19 mouse cellular contexts compared by ENCODE assay signal in the genomic region with DNA sequence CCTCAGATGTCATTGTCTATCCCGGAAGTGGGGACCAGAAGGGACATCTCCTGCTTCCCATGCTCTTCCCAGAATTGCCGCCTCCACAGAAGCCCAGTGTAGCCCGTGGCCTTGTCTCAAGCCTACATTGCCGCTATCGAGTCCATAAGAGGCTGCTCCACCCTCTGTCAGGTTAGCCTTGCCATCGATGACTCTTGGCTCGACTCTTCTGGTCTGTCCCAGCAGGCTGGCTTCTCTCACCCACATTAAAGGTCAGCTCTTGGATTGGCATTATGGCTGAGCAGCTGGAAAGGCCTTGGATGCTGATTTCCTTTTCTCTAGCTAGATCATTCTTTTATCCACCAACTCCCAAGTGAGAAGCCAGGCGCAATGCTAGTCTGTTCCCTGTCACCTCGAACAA.
DNase-seq lines count a peak whose midpoint lies in the region; ATAC-seq lines count a peak whose summit lies in the region.
"Had no signal": no experiment of that assay in that cellular context is flagged by ENCODE, and none has a peak within 500 bp of the region (broad histone marks: within the 10 kb centered on the region; RNA-seq: fewer than 3 reads in every experiment).

No protein-coding gene starts in this region.

- H3K4me1 ChIP-seq in forebrain, embryonic 11.5 days (replicated peaks; ENCODE audit: control insufficient read depth, insufficient read depth, low read length), result no peaks in the 10 kb centered on the region
- H3K4me1 ChIP-seq: forebrain, embryonic 15.5 days; heart, embryonic 12.5 days; limb, embryonic 15.5 days had no signal

- WGBS in forebrain, embryonic 11.5 days, result 92% methylated on average over 9 of the region's 9 CpGs

- H3K27me3 ChIP-seq in forebrain, embryonic 11.5 days (ENCODE audit: control insufficient read depth, insufficient read depth, low read length), result no peaks in the 10 kb centered on the region
- H3K27me3 ChIP-seq: forebrain, embryonic 15.5 days; heart, embryonic 12.5 days; hindbrain, embryonic 13.5 days; limb, embryonic 15.5 days had no signal

- H3K9me3 ChIP-seq in forebrain, embryonic 11.5 days (ENCODE audit: control insufficient read depth, low read length), result no peaks in the 10 kb centered on the region
- H3K9me3 ChIP-seq: forebrain, embryonic 15.5 days; hindbrain, embryonic 13.5 days; limb, embryonic 15.5 days had no signal

- no peak overlapping the region for H3K4me3 ChIP-seq in forebrain, embryonic 11.5 days (ENCODE audit: low read depth, low read length)
- H3K4me3 ChIP-seq: forebrain, embryonic 15.5 days; heart, embryonic 12.5 days; hindbrain, embryonic 13.5 days; limb, embryonic 15.5 days had no signal

- no peak overlapping the region for H3K9ac ChIP-seq in forebrain, embryonic 11.5 days (ENCODE audit: low read length)
- H3K9ac ChIP-seq: forebrain, embryonic 15.5 days; heart, embryonic 12.5 days; hindbrain, embryonic 13.5 days; limb, embryonic 15.5 days had no signal

- ATAC-seq in forebrain, embryonic 11.5 days (replicated peaks; ENCODE audit: low FRiP score), result no peak
- ATAC-seq: forebrain, embryonic 15.5 days; intestine, postnatal 0 days had no signal

- H3K4me2 ChIP-seq in forebrain, embryonic 11.5 days (ENCODE audit: low read depth, low read length, severe bottlenecking), result no peak overlapping the region
- H3K4me2 ChIP-seq: forebrain, embryonic 15.5 days; heart, embryonic 12.5 days; hindbrain, embryonic 13.5 days; limb, embryonic 15.5 days had no signal

- DNase-seq in cerebellum, postnatal 10 days, result peak; percentile 67 to 75
- no peak for DNase-seq in cerebellum, adult 11-12 months
- DNase-seq in ovary, postnatal 36 days (ENCODE audit: low spot score), result peak; percentile 43
- DNase-seq in ovary, adult 18-20 months (ENCODE audit: low spot score), result no peak
- peak; percentile 52 for DNase-seq in gastrocnemius, postnatal 10 days
- DNase-seq in forebrain, embryonic 11.5 days (ENCODE audit: low spot score), result no peak
- no peak for DNase-seq in lung, postnatal 14 days
- no peak for DNase-seq in thymus, postnatal 14 days
- DNase-seq: lung, adult 2 months; midbrain, embryonic 14.5 days; right cerebral cortex, postnatal 25 days; thymus, adult 2 months had no signal

- H3K27ac ChIP-seq in forebrain, embryonic 11.5 days (ENCODE audit: low read depth, low read length), result no peak overlapping the region
- H3K27ac ChIP-seq: forebrain, embryonic 15.5 days; hindbrain, embryonic 13.5 days; kidney, postnatal 0 days; limb, embryonic 15.5 days; macrophage had no signal

- no peaks in the 10 kb centered on the region for H3K36me3 ChIP-seq in forebrain, embryonic 11.5 days (ENCODE audit: control insufficient read depth, insufficient read depth, low read length)
- H3K36me3 ChIP-seq: forebrain, embryonic 15.5 days; heart, embryonic 12.5 days; hindbrain, embryonic 13.5 days; limb, embryonic 15.5 days had no signal

Comparison
In these comparisons a context has a peak if more than half of its experiments do, and no peak if none do; other contexts are left out.
1. DNase-seq: peak in cerebellum, postnatal 10 days (2 of 2), ovary, postnatal 36 days (single experiment) and gastrocnemius, postnatal 10 days (single experiment); none in cerebellum, adult 11-12 months (single experiment), ovary, adult 18-20 months (single experiment), forebrain, embryonic 11.5 days (single experiment), lung, postnatal 14 days (single experiment) and thymus, postnatal 14 days (single experiment).